Mouse (Mus musculus) CH12.LX (cell line): ENCODE data around the gene Sun1.

Experiments
- HCFC1 ChIP-seq: IDR thresholded peaks from 2 replicates; pipeline ENCODE4 v1.6.1; 2012; ENCODE audit warnings: low read depth, mild to moderate bottlenecking, inconsistent platforms, low read length, improper control_type of control experiment
- POLR2A ChIP-seq: IDR thresholded peaks from 2 replicates; pipeline ENCODE4 v1.6.1; 2011; ENCODE audit warnings: low read depth, mild to moderate bottlenecking, improper control_type of control experiment, low read length
- RAD21 ChIP-seq: IDR thresholded peaks from 2 replicates; pipeline ENCODE4 v1.6.1; 2011; ENCODE audit warnings: low read depth, mild to moderate bottlenecking, low read length, improper control_type of control experiment, moderate library complexity

DNA sequence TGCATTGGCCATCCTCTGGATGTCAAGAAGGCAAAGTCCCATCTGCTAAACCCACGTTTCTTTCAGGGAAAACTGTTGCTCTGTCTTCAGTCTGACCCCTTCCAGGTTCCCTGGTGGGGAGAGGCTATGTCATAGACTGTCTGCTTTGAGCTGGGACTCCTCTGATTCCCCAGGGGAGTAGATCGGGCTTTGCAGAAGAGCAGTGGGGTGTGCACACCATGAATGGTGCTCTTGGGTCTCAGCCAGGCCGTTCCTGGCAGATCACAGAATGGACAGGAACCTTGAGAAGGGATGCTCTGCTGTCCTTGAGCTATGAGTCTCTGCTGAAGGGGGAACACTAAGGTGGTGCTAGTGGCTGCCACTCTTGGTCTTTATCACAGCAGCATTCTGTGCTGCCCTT is 48.4 kb downstream of the Sun1 start:
- TF ChIP-seq HCFC1 (no peak), POLR2A (no peak), RAD21 (no peak)
